10 mouse cellular contexts compared by ENCODE assay signal in genomic region chrX:137119675-137120423, GRCm38 (mm10). TPM values are rescaled to one million over a fixed set of nuclear protein-coding genes. Genes with fewer than 3 reads are reported as not detected.
DNase-seq lines count a peak whose midpoint lies in the region; ATAC-seq lines count a peak whose summit lies in the region.
"Had no signal": no experiment of that assay in that cellular context is flagged by ENCODE, and none has a peak within 500 bp of the region (broad histone marks: within the 10 kb centered on the region; RNA-seq: fewer than 3 reads in every experiment).

No protein-coding gene starts in this region.

- 32% methylated on average over 52 of the region's 52 CpGs for WGBS in kidney, embryonic 14.5 days
- WGBS in forebrain, embryonic 16.5 days: 21% methylated on average over 52 of the region's 52 CpGs
- WGBS in midbrain, embryonic 15.5 days: 25% methylated on average over 51 of the region's 52 CpGs

- no peak for ATAC-seq in kidney, embryonic 14.5 days (ENCODE audit: low FRiP score, low TSS enrichment)
- no peak for ATAC-seq in forebrain, embryonic 16.5 days
- ATAC-seq in midbrain, embryonic 15.5 days (replicated peaks): no peak
- ATAC-seq: Patski had no signal

- H3K27ac ChIP-seq in kidney, embryonic 14.5 days (ENCODE audit: low read depth, low read length): no peak overlapping the region
- H3K27ac ChIP-seq in forebrain, embryonic 16.5 days (ENCODE audit: low read length): no peak overlapping the region
- no peak overlapping the region for H3K27ac ChIP-seq in midbrain, embryonic 15.5 days

- H3K9me3 ChIP-seq in kidney, embryonic 14.5 days (ENCODE audit: control insufficient read depth, low read length): no peaks in the 10 kb centered on the region
- no peaks in the 10 kb centered on the region; the same call in 1 of the 2 replicates for H3K9me3 ChIP-seq in forebrain, embryonic 16.5 days (ENCODE audit: control insufficient read depth, low read length)
- H3K9me3 ChIP-seq in midbrain, embryonic 15.5 days: no peaks in the 10 kb centered on the region

- H3K4me1 ChIP-seq in kidney, embryonic 14.5 days (ENCODE audit: control insufficient read depth, insufficient read depth, low read length): no peaks in the 10 kb centered on the region
- peaks cover 7% of the 10 kb centered on the region; the same call in 1 of the 2 replicates for H3K4me1 ChIP-seq in forebrain, embryonic 16.5 days (replicated peaks; ENCODE audit: control insufficient read depth, insufficient read depth, low read length)
- H3K4me1 ChIP-seq in midbrain, embryonic 15.5 days: no peaks in the 10 kb centered on the region

- no peaks in the 10 kb centered on the region for H3K36me3 ChIP-seq in kidney, embryonic 14.5 days (ENCODE audit: control insufficient read depth, insufficient read depth, low read length)
- no peaks in the 10 kb centered on the region for H3K36me3 ChIP-seq in forebrain, embryonic 16.5 days (ENCODE audit: control insufficient read depth, insufficient read depth)
- no peaks in the 10 kb centered on the region for H3K36me3 ChIP-seq in midbrain, embryonic 15.5 days (replicated peaks)

- H3K9ac ChIP-seq in kidney, embryonic 14.5 days (ENCODE audit: low read depth, low read length): no peak overlapping the region
- no peak overlapping the region for H3K9ac ChIP-seq in forebrain, embryonic 16.5 days (replicated peaks; ENCODE audit: low read depth, low read length)
- H3K9ac ChIP-seq in midbrain, embryonic 15.5 days: no peak overlapping the region

- no peak for DNase-seq in kidney, postnatal 10 days
- peak; percentile 50 for DNase-seq in R1 (ENCODE audit: low read depth, low spot score)
- no peak for DNase-seq in right cerebral cortex, postnatal 36 days (ENCODE audit: low spot score in 2 of 2)
- no peak for DNase-seq in c-Kit-positive CD71-positive TER-119-positive erythroid progenitor cells, embryonic 14.5 days (ENCODE audit: low spot score)
- no peak for DNase-seq in spleen, postnatal 36 days (ENCODE audit: low spot score in 2 of 2)
- DNase-seq: cerebellum, adult 8-10 months had no signal

- H3K4me3 ChIP-seq in kidney, embryonic 14.5 days (ENCODE audit: low read length): peak overlapping the region; percentile 15; the same call in 1 of the 2 replicates
- H3K4me3 ChIP-seq in forebrain, embryonic 16.5 days (replicated peaks; ENCODE audit: low read length): 0 out of 2 replicates have a peak overlapping the region, but pooled peaks have one; percentile 3
- H3K4me3 ChIP-seq in midbrain, embryonic 15.5 days: no peak overlapping the region

- peaks cover 68% of the 10 kb centered on the region for H3K27me3 ChIP-seq in kidney, embryonic 14.5 days (ENCODE audit: control insufficient read depth, insufficient read depth, low read length)
- H3K27me3 ChIP-seq in forebrain, embryonic 16.5 days (replicated peaks; ENCODE audit: control insufficient read depth, insufficient read depth, low read length): peaks cover 49% of the 10 kb centered on the region
- peaks cover 52% of the 10 kb centered on the region for H3K27me3 ChIP-seq in midbrain, embryonic 15.5 days (replicated peaks)

- peak overlapping the region; percentile 22; the same call in 1 of the 2 replicates for H3K4me2 ChIP-seq in kidney, embryonic 14.5 days (replicated peaks; ENCODE audit: low read depth, low read length)
- peak overlapping the region; percentile 21 for H3K4me2 ChIP-seq in forebrain, embryonic 16.5 days (ENCODE audit: low read length)
- peak overlapping the region; percentile 21 for H3K4me2 ChIP-seq in midbrain, embryonic 15.5 days

RNA-seq across cellular contexts. Expression of gene Esx1, which starts 2.0 kb away (rescaled TPM):
- polyA plus RNA-seq in kidney, embryonic 14.5 days (2014; fragmentation: Nextera tagmentation; extraction: Ambion mirVana): not detected in 2 replicates
- polyA plus RNA-seq in forebrain, embryonic 16.5 days (2015; fragmentation: Nextera tagmentation; extraction: Ambion mirVana): not detected in 2 replicates
- polyA plus RNA-seq in midbrain, embryonic 15.5 days (2015; fragmentation: Nextera tagmentation; extraction: Ambion mirVana): not detected in 2 replicates
